8 mouse cellular contexts compared by ENCODE assay signal in genomic region chr15:91573111-91573538, GRCm38 (mm10). TPM values are rescaled to one million over a fixed set of nuclear protein-coding genes. Genes with fewer than 3 reads are reported as not detected.
DNase-seq lines count a peak whose midpoint lies in the region; ATAC-seq lines count a peak whose summit lies in the region.

Gene Slc2a13, minus strand, starts transcription at chr15:91573261.

- peak; percentile 97 for ATAC-seq in hindbrain, embryonic 12.5 days (ENCODE audit: low FRiP score)

- 0 out of 2 replicates have a peak, but pooled peaks cover 9% of the 10 kb centered on the region for H3K4me1 ChIP-seq in hindbrain, embryonic 12.5 days

- peak within 1 kb of the TSS; percentile 79 for H3K4me3 ChIP-seq in hindbrain, embryonic 12.5 days

- DNase-seq in T-cell, adult 2 months (ENCODE audit: low spot score): peak; percentile 45
- peak; percentile 96 to 97 for DNase-seq in cerebellum, postnatal 10 days
- DNase-seq in frontal cortex, postnatal 14 days (ENCODE audit: low spot score in 2 of 2): peak; percentile 82 to 86
- peak; percentile 79 to 83 for DNase-seq in layer of hippocampus, postnatal 25 days (ENCODE audit: extremely low spot score in 1 of 2, low spot score in 1 of 2)
- peak; percentile 91 for DNase-seq in lung, postnatal 10 days
- peak; percentile 90 for DNase-seq in ovary, postnatal 36 days (ENCODE audit: low spot score)
- peak; percentile 76 for DNase-seq in thymus, postnatal 14 days

- H3K9ac ChIP-seq in hindbrain, embryonic 12.5 days: peak within 1 kb of the TSS; percentile 82

- H3K4me2 ChIP-seq in hindbrain, embryonic 12.5 days (replicated peaks): peak within 1 kb of the TSS; percentile 89

- under 1% methylated on average over 25 of the region's 26 CpGs for WGBS in hindbrain, embryonic 12.5 days

- peak within 1 kb of the TSS; percentile 81 for H3K27ac ChIP-seq in hindbrain, embryonic 12.5 days

- H3K9me3 ChIP-seq in hindbrain, embryonic 12.5 days (replicated peaks): 0 out of 2 replicates have a peak, but pooled peaks cover 5% of the 10 kb centered on the region

- H3K27me3 ChIP-seq in hindbrain, embryonic 12.5 days: peaks cover 11% of the 10 kb centered on the region

- H3K36me3 ChIP-seq in hindbrain, embryonic 12.5 days: no peaks in the 10 kb centered on the region

RNA-seq across cellular contexts. Expression of gene Slc2a13, which starts in this region (rescaled TPM):
- 3.0 and 3.3 TPM in 2 replicates for polyA plus RNA-seq in hindbrain, embryonic 12.5 days (2016; fragmentation: Nextera tagmentation; extraction: Ambion mirVana)
- total RNA-seq in layer of hippocampus, postnatal 25 days (2021): 10 to 100 TPM; 66.9 to 71.3 TPM

Comparison
In these comparisons a context has a peak if more than half of its experiments do, and no peak if none do; other contexts are left out.
1. Peak in every context shown above with its lines: DNase-seq, ATAC-seq, H3K4me3 ChIP-seq and H3K27ac ChIP-seq.
2. DNase-seq: peak in every context shown above with its lines; median percentile 96 in cerebellum, postnatal 10 days; 91 in lung, postnatal 10 days; 90 in ovary, postnatal 36 days; 84 in frontal cortex, postnatal 14 days; 81 in layer of hippocampus, postnatal 25 days; 76 in thymus, postnatal 14 days; 45 in T-cell, adult 2 months.